Mouse (Mus musculus): ENCODE results near the gene Zfyve19. TPM values are rescaled to one million over a fixed set of nuclear protein-coding genes. Genes with fewer than 3 reads are reported as not detected.

Zfyve19 gene
- polyA plus RNA-seq, 1 experiment from 2014 or later, result 42.9 TPM

GRCm38 (mm10) chr2:119250826-119251478, 42.5 kb downstream of the Zfyve19 start:
- 23% methylated on average over 11 of the region's 11 CpGs for WGBS
- DNase-seq (ENCODE audit: low spot score), result peak; percentile 94
- Histone ChIP-seq H3K9ac (ENCODE audit: low read depth, low read length) (no peak overlapping the region), H3K4me2 (replicated peaks; ENCODE audit: low read depth, low read length) (no peak overlapping the region), H3K27ac (ENCODE audit: low read depth, low read length) (no peak overlapping the region), H3K27me3 (ENCODE audit: control insufficient read depth, insufficient read depth, low read length) (no peaks in the 10 kb centered on the region; the same call in 1 of the 2 replicates), H3K36me3 (ENCODE audit: control insufficient read depth, insufficient read depth, low read length) (no peaks in the 10 kb centered on the region), H3K9me3 (ENCODE audit: control insufficient read depth, low read length) (no peaks in the 10 kb centered on the region), H3K4me1 (replicated peaks; ENCODE audit: control insufficient read depth, insufficient read depth, low read length) (no peaks in the 10 kb centered on the region), H3K4me3 (ENCODE audit: low read depth, low read length) (no peak overlapping the region)
- ATAC-seq (ENCODE audit: low FRiP score), result peak; percentile 60; the same call in 1 of the 2 replicates

GRCm38 (mm10) chr2:119254976-119255375, 46.6 kb downstream of the Zfyve19 start:
- Histone ChIP-seq H3K4me2 (replicated peaks; ENCODE audit: low read depth, low read length) (no peak overlapping the region), H3K36me3 (ENCODE audit: control insufficient read depth, insufficient read depth, low read length) (no peaks in the 10 kb centered on the region), H3K9me3 (ENCODE audit: control insufficient read depth, low read length) (no peaks in the 10 kb centered on the region), H3K27ac (ENCODE audit: low read depth, low read length) (no peak overlapping the region), H3K4me3 (ENCODE audit: low read depth, low read length) (no peak overlapping the region), H3K9ac (ENCODE audit: low read depth, low read length) (no peak overlapping the region), H3K27me3 (ENCODE audit: control insufficient read depth, insufficient read depth, low read length) (no peaks in the 10 kb centered on the region; the same call in 1 of the 2 replicates), H3K4me1 (replicated peaks; ENCODE audit: control insufficient read depth, insufficient read depth, low read length) (no peaks in the 10 kb centered on the region)
- WGBS, result 13% methylated on average over 7 of the region's 7 CpGs
- DNase-seq (ENCODE audit: low spot score) (no peak), ATAC-seq (ENCODE audit: low FRiP score) (no peak)

GRCm38 (mm10) chr2:119260518-119260917, 52.1 kb downstream of the Zfyve19 start:
- ATAC-seq (ENCODE audit: low FRiP score) (no peak), DNase-seq (ENCODE audit: low spot score) (no peak)
- Histone ChIP-seq H3K36me3 (ENCODE audit: control insufficient read depth, insufficient read depth, low read length) (no peaks in the 10 kb centered on the region), H3K4me1 (replicated peaks; ENCODE audit: control insufficient read depth, insufficient read depth, low read length) (no peaks in the 10 kb centered on the region), H3K4me3 (ENCODE audit: low read depth, low read length) (no peak overlapping the region), H3K27me3 (ENCODE audit: control insufficient read depth, insufficient read depth, low read length) (no peaks in the 10 kb centered on the region), H3K27ac (ENCODE audit: low read depth, low read length) (no peak overlapping the region), H3K9ac (ENCODE audit: low read depth, low read length) (no peak overlapping the region), H3K4me2 (replicated peaks; ENCODE audit: low read depth, low read length) (no peak overlapping the region), H3K9me3 (ENCODE audit: control insufficient read depth, low read length) (no peaks in the 10 kb centered on the region)
- WGBS, result 57% methylated on average over 1 of the region's 1 CpGs

GRCm38 (mm10) chr2:119261326-119261725, 52.9 kb downstream of the Zfyve19 start:
- H3K4me2 ChIP-seq (replicated peaks; ENCODE audit: low read depth, low read length), result no peak overlapping the region
- no peaks in the 10 kb centered on the region for H3K36me3 ChIP-seq (ENCODE audit: control insufficient read depth, insufficient read depth, low read length)
- no peaks in the 10 kb centered on the region for H3K27me3 ChIP-seq (ENCODE audit: control insufficient read depth, insufficient read depth, low read length)
- no peak overlapping the region for H3K27ac ChIP-seq (ENCODE audit: low read depth, low read length)
- no peaks in the 10 kb centered on the region for H3K9me3 ChIP-seq (ENCODE audit: control insufficient read depth, low read length)
- WGBS, result 82% methylated on average over 2 of the region's 2 CpGs
- DNase-seq (ENCODE audit: low spot score), result no peak
- H3K4me3 ChIP-seq (ENCODE audit: low read depth, low read length), result no peak overlapping the region
- no peak for ATAC-seq (ENCODE audit: low FRiP score)
- no peak overlapping the region for H3K9ac ChIP-seq (ENCODE audit: low read depth, low read length)
- no peaks in the 10 kb centered on the region for H3K4me1 ChIP-seq (replicated peaks; ENCODE audit: control insufficient read depth, insufficient read depth, low read length)

- 43% methylated on average over 8 of the region's 8 CpGs for WGBS
- no peak for ATAC-seq (ENCODE audit: low FRiP score)
- Histone ChIP-seq H3K9ac (ENCODE audit: low read depth, low read length) (no peak overlapping the region), H3K9me3 (ENCODE audit: control insufficient read depth, low read length) (no peaks in the 10 kb centered on the region), H3K27ac (ENCODE audit: low read depth, low read length) (no peak overlapping the region), H3K27me3 (ENCODE audit: control insufficient read depth, insufficient read depth, low read length) (no peaks in the 10 kb centered on the region), H3K4me2 (replicated peaks; ENCODE audit: low read depth, low read length) (no peak overlapping the region), H3K4me1 (replicated peaks; ENCODE audit: control insufficient read depth, insufficient read depth, low read length) (no peaks in the 10 kb centered on the region), H3K4me3 (ENCODE audit: low read depth, low read length) (no peak overlapping the region), H3K36me3 (ENCODE audit: control insufficient read depth, insufficient read depth, low read length) (no peaks in the 10 kb centered on the region)
- no peak for DNase-seq (ENCODE audit: low spot score)
Measured at GRCm38 (mm10) chr2:119262978-119263377, 54.6 kb downstream of the Zfyve19 start.

- no peak for DNase-seq (ENCODE audit: low spot score)
- Histone ChIP-seq H3K36me3 (ENCODE audit: control insufficient read depth, insufficient read depth, low read length) (no peaks in the 10 kb centered on the region), H3K9ac (ENCODE audit: low read depth, low read length) (no peak overlapping the region), H3K4me2 (replicated peaks; ENCODE audit: low read depth, low read length) (no peak overlapping the region), H3K9me3 (ENCODE audit: control insufficient read depth, low read length) (no peaks in the 10 kb centered on the region), H3K27me3 (ENCODE audit: control insufficient read depth, insufficient read depth, low read length) (no peaks in the 10 kb centered on the region; the same call in 1 of the 2 replicates), H3K4me1 (replicated peaks; ENCODE audit: control insufficient read depth, insufficient read depth, low read length) (no peaks in the 10 kb centered on the region), H3K4me3 (ENCODE audit: low read depth, low read length) (no peak overlapping the region), H3K27ac (ENCODE audit: low read depth, low read length) (no peak overlapping the region)
- WGBS, result 82% methylated on average over 5 of the region's 5 CpGs
- no peak for ATAC-seq (ENCODE audit: low FRiP score)
Measured at GRCm38 (mm10) chr2:119263813-119264212, 55.4 kb downstream of the Zfyve19 start.

Other genes starting within 250 kb of the Zfyve19 start
- 23.3 and 25.8 TPM in 2 replicates for gene Ccdc32, start 179.2 kb upstream of the Zfyve19 start, polyA plus RNA-seq (2014; fragmentation: Nextera tagmentation; extraction: Ambion mirVana)
- 6.6 and 7.2 TPM in 2 replicates for gene Rpusd2, start 173.8 kb upstream of the Zfyve19 start, polyA plus RNA-seq (2014; fragmentation: Nextera tagmentation; extraction: Ambion mirVana)
- 37.2 and 47.9 TPM in 2 replicates for gene Knl1, start 161.5 kb upstream of the Zfyve19 start, polyA plus RNA-seq (2014; fragmentation: Nextera tagmentation; extraction: Ambion mirVana)
- 48.1 and 57.9 TPM in 2 replicates for gene Rad51, start 95.8 kb upstream of the Zfyve19 start, polyA plus RNA-seq (2014; fragmentation: Nextera tagmentation; extraction: Ambion mirVana)
- 43.6 and 45.7 TPM in 2 replicates for gene Rmdn3, start 51.6 kb upstream of the Zfyve19 start, polyA plus RNA-seq (2014; fragmentation: Nextera tagmentation; extraction: Ambion mirVana)
- gene Gchfr, start 40.8 kb upstream of the Zfyve19 start, polyA plus RNA-seq (2014; fragmentation: Nextera tagmentation; extraction: Ambion mirVana), result 4.9 and 5.4 TPM in 2 replicates
- gene Gm14137, start 34.1 kb upstream of the Zfyve19 start, polyA plus RNA-seq (2014; fragmentation: Nextera tagmentation; extraction: Ambion mirVana), result 0.32 and 0.33 TPM in 2 replicates
- 22.0 and 22.2 TPM in 2 replicates for gene Dnajc17, start 178 bp downstream of the Zfyve19 start, polyA plus RNA-seq (2014; fragmentation: Nextera tagmentation; extraction: Ambion mirVana)
- gene Ppp1r14d, start 21.3 kb downstream of the Zfyve19 start, polyA plus RNA-seq (2014; fragmentation: Nextera tagmentation; extraction: Ambion mirVana), result 0.23 TPM in 1 of 2 replicates, not detected in the other
- gene Spint1, start 28.7 kb downstream of the Zfyve19 start, polyA plus RNA-seq (2014; fragmentation: Nextera tagmentation; extraction: Ambion mirVana), result 4.1 and 4.6 TPM in 2 replicates
- gene Rhov, start 62.7 kb downstream of the Zfyve19 start, polyA plus RNA-seq (2014; fragmentation: Nextera tagmentation; extraction: Ambion mirVana), result 3.1 and 3.5 TPM in 2 replicates
- 8.5 and 10.9 TPM in 2 replicates for gene Vps18, start 80.1 kb downstream of the Zfyve19 start, polyA plus RNA-seq (2014; fragmentation: Nextera tagmentation; extraction: Ambion mirVana)
- 2.7 and 2.9 TPM in 2 replicates for gene Dll4, start 117.2 kb downstream of the Zfyve19 start, polyA plus RNA-seq (2014; fragmentation: Nextera tagmentation; extraction: Ambion mirVana)
- gene Chac1, start 142.6 kb downstream of the Zfyve19 start, polyA plus RNA-seq (2014; fragmentation: Nextera tagmentation; extraction: Ambion mirVana), result 0.46 and 1.4 TPM in 2 replicates

Measured in hindbrain, embryonic 11.5 days (tissue).